Mouse (Mus musculus): ENCODE results near the gene Rnf130. TPM values are rescaled to one million over a fixed set of nuclear protein-coding genes. Genes with fewer than 3 reads are reported as not detected.

Gene Rnf130
- polyA plus RNA-seq, 1 experiment from 2014 or later: 60.7 TPM

GRCm38 (mm10) chr11:50002853-50003252 lies 22.3 kb upstream of the Rnf130 start:
- H3K4me1 ChIP-seq (ENCODE audit: insufficient read depth): no peaks in the 10 kb centered on the region
- DNase-seq (no peak), ATAC-seq (ENCODE audit: insufficient read depth) (no peak)
- 75% methylated on average over 4 of the region's 4 CpGs for WGBS
- H3K9me3 ChIP-seq (ENCODE audit: low read depth, low read length): no peaks in the 10 kb centered on the region
- no peaks in the 10 kb centered on the region for H3K27me3 ChIP-seq (ENCODE audit: insufficient read depth, low read length)
- no peak for TF ChIP-seq CTCF (IDR thresholded peaks at IDR 0.05; ENCODE audit: low read depth)
- H3K9ac ChIP-seq: no peak overlapping the region
- no peaks in the 10 kb centered on the region for H3K36me3 ChIP-seq (ENCODE audit: insufficient read depth)
- no peak overlapping the region for H3K4me3 ChIP-seq (ENCODE audit: low read depth, low read length)
- H3K4me2 ChIP-seq: no peak overlapping the region
- no peak overlapping the region for H3K27ac ChIP-seq (ENCODE audit: low read depth)

GRCm38 (mm10) chr11:50007776-50008175 lies 17.4 kb upstream of the Rnf130 start:
- H3K27ac ChIP-seq (ENCODE audit: low read depth): no peak overlapping the region
- H3K9me3 ChIP-seq (ENCODE audit: low read depth, low read length): no peaks in the 10 kb centered on the region
- no peak overlapping the region for H3K4me2 ChIP-seq
- no peak overlapping the region for H3K4me3 ChIP-seq (ENCODE audit: low read depth, low read length)
- H3K4me1 ChIP-seq (ENCODE audit: insufficient read depth): no peaks in the 10 kb centered on the region
- no peak for TF ChIP-seq CTCF (IDR thresholded peaks at IDR 0.05; ENCODE audit: low read depth)
- DNase-seq (no peak), ATAC-seq (ENCODE audit: insufficient read depth) (no peak)
- no peaks in the 10 kb centered on the region for H3K36me3 ChIP-seq (ENCODE audit: insufficient read depth)
- no peak overlapping the region for H3K9ac ChIP-seq
- WGBS: 76% methylated on average over 10 of the region's 10 CpGs
- H3K27me3 ChIP-seq (ENCODE audit: insufficient read depth, low read length): no peaks in the 10 kb centered on the region

- WGBS: 46% methylated on average over 5 of the region's 5 CpGs
- Histone ChIP-seq H3K9ac (no peak overlapping the region), H3K4me1 (ENCODE audit: insufficient read depth) (no peaks in the 10 kb centered on the region), H3K9me3 (ENCODE audit: low read depth, low read length) (no peaks in the 10 kb centered on the region), H3K36me3 (ENCODE audit: insufficient read depth) (no peaks in the 10 kb centered on the region), H3K4me3 (ENCODE audit: low read depth, low read length) (no peak overlapping the region), H3K27me3 (ENCODE audit: insufficient read depth, low read length) (no peaks in the 10 kb centered on the region), H3K4me2 (no peak overlapping the region), H3K27ac (ENCODE audit: low read depth) (no peak overlapping the region)
- TF ChIP-seq CTCF (IDR thresholded peaks at IDR 0.05; ENCODE audit: low read depth): no peak
- no peak for ATAC-seq (ENCODE audit: insufficient read depth)
- DNase-seq: no peak
These were observed 16.9 kb upstream of the Rnf130 start for GRCm38 (mm10) chr11:50008231-50008630.

- WGBS: 78% methylated on average over 6 of the region's 6 CpGs
- no peak for DNase-seq
These were observed 12.1 kb upstream of the Rnf130 start for GRCm38 (mm10) chr11:50013016-50013415.

GRCm38 (mm10) chr11:50016503-50016902 lies 8.6 kb upstream of the Rnf130 start:
- DNase-seq (no peak), ATAC-seq (ENCODE audit: insufficient read depth) (no peak)
- Histone ChIP-seq H3K9me3 (ENCODE audit: low read depth, low read length) (no peaks in the 10 kb centered on the region), H3K27ac (ENCODE audit: low read depth) (no peak overlapping the region), H3K4me2 (no peak overlapping the region), H3K27me3 (ENCODE audit: insufficient read depth, low read length) (no peaks in the 10 kb centered on the region), H3K4me1 (ENCODE audit: insufficient read depth) (no peaks in the 10 kb centered on the region), H3K4me3 (ENCODE audit: low read depth, low read length) (no peak overlapping the region), H3K36me3 (ENCODE audit: insufficient read depth) (no peaks in the 10 kb centered on the region), H3K9ac (no peak overlapping the region)
- no peak for TF ChIP-seq CTCF (IDR thresholded peaks at IDR 0.05; ENCODE audit: low read depth)
- WGBS: 71% methylated on average over 5 of the region's 5 CpGs

More at GRCm38 (mm10) chr11:50013016-50013415, 12.1 kb upstream of the Rnf130 start:
- no peak overlapping the region for H3K27ac ChIP-seq (ENCODE audit: low read depth)
- H3K36me3 ChIP-seq (ENCODE audit: insufficient read depth): no peaks in the 10 kb centered on the region
- no peak overlapping the region for H3K9ac ChIP-seq
- no peaks in the 10 kb centered on the region for H3K4me1 ChIP-seq (ENCODE audit: insufficient read depth)
- no peaks in the 10 kb centered on the region for H3K27me3 ChIP-seq (ENCODE audit: insufficient read depth, low read length)
- H3K4me2 ChIP-seq: no peak overlapping the region
- no peak for TF ChIP-seq CTCF (IDR thresholded peaks at IDR 0.05; ENCODE audit: low read depth)
- no peak for ATAC-seq (ENCODE audit: insufficient read depth)
- no peaks in the 10 kb centered on the region for H3K9me3 ChIP-seq (ENCODE audit: low read depth, low read length)
- H3K4me3 ChIP-seq (ENCODE audit: low read depth, low read length): no peak overlapping the region

- 59% methylated on average over 7 of the region's 7 CpGs for WGBS
- no peak for DNase-seq
- Histone ChIP-seq H3K27me3 (ENCODE audit: insufficient read depth, low read length) (no peaks in the 10 kb centered on the region), H3K36me3 (ENCODE audit: insufficient read depth) (no peaks in the 10 kb centered on the region), H3K4me2 (no peak overlapping the region), H3K9ac (no peak overlapping the region), H3K9me3 (ENCODE audit: low read depth, low read length) (no peaks in the 10 kb centered on the region), H3K4me3 (ENCODE audit: low read depth, low read length) (no peak overlapping the region), H3K4me1 (ENCODE audit: insufficient read depth) (no peaks in the 10 kb centered on the region), H3K27ac (ENCODE audit: low read depth) (no peak overlapping the region)
- no peak for ATAC-seq (ENCODE audit: insufficient read depth)
- TF ChIP-seq CTCF (IDR thresholded peaks at IDR 0.05; ENCODE audit: low read depth): no peak
These were observed 7.6 kb upstream of the Rnf130 start for GRCm38 (mm10) chr11:50017511-50017910.

GRCm38 (mm10) chr11:50018848-50019247 lies 6.3 kb upstream of the Rnf130 start:
- no peak overlapping the region for H3K4me3 ChIP-seq (ENCODE audit: low read depth, low read length)
- H3K27ac ChIP-seq (ENCODE audit: low read depth): no peak overlapping the region
- no peaks in the 10 kb centered on the region for H3K4me1 ChIP-seq (ENCODE audit: insufficient read depth)
- no peak overlapping the region for H3K4me2 ChIP-seq
- no peaks in the 10 kb centered on the region for H3K9me3 ChIP-seq (ENCODE audit: low read depth, low read length)
- no peaks in the 10 kb centered on the region for H3K36me3 ChIP-seq (ENCODE audit: insufficient read depth)
- TF ChIP-seq CTCF (IDR thresholded peaks at IDR 0.05; ENCODE audit: low read depth): no peak
- ATAC-seq (ENCODE audit: insufficient read depth): no peak
- DNase-seq: no peak
- no peak overlapping the region for H3K9ac ChIP-seq
- H3K27me3 ChIP-seq (ENCODE audit: insufficient read depth, low read length): no peaks in the 10 kb centered on the region

- WGBS: 69% methylated on average over 3 of the region's 3 CpGs
These were observed 3.1 kb upstream of the Rnf130 start for GRCm38 (mm10) chr11:50022085-50022484.

More at GRCm38 (mm10) chr11:50022085-50022484, 3.1 kb upstream of the Rnf130 start:
- Histone ChIP-seq H3K27ac (ENCODE audit: low read depth) (no peak overlapping the region), H3K27me3 (ENCODE audit: insufficient read depth, low read length) (no peaks in the 10 kb centered on the region), H3K4me3 (ENCODE audit: low read depth, low read length) (no peak overlapping the region), H3K4me2 (no peak overlapping the region), H3K36me3 (ENCODE audit: insufficient read depth) (no peaks in the 10 kb centered on the region), H3K9me3 (ENCODE audit: low read depth, low read length) (no peaks in the 10 kb centered on the region), H3K9ac (no peak overlapping the region), H3K4me1 (ENCODE audit: insufficient read depth) (peaks cover 10% of the 10 kb centered on the region; the same call in 1 of the 2 replicates)
- DNase-seq: no peak
- ATAC-seq (ENCODE audit: insufficient read depth): no peak
- TF ChIP-seq CTCF (IDR thresholded peaks at IDR 0.05; ENCODE audit: low read depth): no peak
